Mouse (Mus musculus): ENCODE measurements around the gene Slc5a5.
"Not testable (repeated sequence)": the region's sequence is repeated elsewhere in the genome, so short reads cannot be mapped to it uniquely, and the experiment has no call there.

Slc5a5 gene

DNA sequence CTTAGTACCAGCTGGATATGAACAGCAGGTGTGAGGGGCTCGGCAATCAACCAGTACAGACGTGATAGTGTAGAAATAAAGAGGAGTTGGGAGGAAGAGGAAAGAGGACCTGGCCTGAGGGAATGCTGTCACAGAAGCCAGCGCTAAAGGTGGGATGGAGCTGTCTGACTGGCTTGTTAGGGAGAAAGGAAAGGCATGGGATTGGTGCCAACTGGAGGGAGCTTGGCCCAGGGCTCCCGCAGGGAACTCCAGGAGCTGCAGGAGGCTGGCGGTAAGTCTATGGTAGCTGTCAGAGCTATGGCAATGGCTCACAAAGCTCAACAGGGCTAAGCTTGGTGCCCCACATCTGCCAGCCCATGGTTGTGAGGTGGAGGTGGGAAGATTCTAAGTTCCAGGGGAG is 9.7 kb upstream of the Slc5a5 start:
- no peak for DNase-seq (ENCODE audit: low spot score)

DNA sequence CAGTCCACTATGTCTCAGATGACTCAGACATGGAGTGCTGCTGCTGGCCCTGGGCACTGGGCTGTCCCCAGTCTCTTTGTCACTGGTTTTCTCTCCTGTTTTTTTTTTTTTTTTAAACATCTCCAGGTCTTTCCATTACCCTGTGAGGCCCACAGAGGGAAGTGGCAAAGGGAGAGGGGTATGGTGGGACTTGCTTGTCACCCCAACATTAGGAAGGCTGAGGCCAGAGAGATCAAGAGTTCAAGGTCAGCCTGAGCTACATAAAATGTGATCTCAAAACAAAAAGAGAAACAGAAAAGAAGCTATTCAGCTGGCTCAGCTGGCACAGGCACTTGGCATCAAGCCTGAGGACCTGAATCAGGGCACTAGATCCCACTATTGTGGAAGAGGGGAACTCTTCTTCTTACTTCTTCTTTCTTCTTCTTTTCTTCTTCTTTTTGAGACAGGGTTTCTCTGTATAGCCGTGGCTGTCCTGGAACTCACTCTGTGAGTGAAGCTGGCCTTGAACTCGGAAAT is 8.4 kb upstream of the Slc5a5 start:
- DNase-seq (ENCODE audit: low spot score) = no peak

DNA sequence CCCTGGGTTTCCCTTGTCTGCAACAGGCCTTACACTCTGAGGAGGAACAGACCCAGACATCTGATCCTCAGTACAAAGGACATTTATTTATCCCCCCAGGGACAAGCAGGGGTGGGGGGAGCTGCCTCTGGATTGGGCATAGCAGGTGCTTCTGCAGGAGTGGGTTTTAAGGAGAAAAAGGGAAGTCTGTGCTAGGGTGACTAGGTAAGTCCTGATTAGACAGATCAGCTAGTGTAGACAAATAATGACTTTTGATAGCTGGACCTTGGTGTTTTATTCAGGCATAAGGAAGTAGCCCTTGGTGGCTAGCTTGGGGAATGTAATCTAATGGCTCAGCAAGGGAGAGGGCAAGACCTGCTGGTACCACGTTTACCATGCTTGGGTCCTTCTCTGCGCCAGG is 6.7 kb upstream of the Slc5a5 start:
- DNase-seq (ENCODE audit: low spot score) = no peak

DNA sequence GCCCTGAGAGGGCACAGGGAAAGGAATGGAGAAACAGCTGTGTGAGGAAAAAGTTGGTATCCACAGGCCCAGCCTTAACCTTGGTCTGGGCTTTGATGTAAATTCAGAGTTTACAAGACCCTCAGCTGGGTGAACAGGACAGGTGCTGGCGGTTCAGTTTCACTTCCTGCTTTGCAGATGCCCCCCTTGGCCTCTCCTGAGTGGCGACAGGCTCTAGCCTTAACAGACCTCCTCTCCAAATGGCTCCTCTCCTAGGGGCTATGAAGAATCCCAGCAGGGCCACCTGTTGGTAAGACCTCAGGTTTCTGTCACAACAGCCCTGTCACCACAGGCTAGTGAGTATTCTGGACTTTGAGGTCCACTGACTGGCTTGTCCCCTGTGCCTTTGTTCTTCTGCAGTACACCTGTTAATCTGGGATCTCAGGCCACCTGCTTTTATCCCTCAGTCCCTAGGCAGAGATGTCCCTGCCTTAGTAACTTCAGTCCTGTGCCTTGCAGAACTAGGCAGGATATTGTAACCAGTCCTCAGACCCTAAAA is 6.2 kb upstream of the Slc5a5 start:
- no peak for DNase-seq (ENCODE audit: low spot score)

- peak; percentile 94 for DNase-seq (ENCODE audit: low spot score)
These were observed 5.3 kb upstream of the Slc5a5 start for GRCm38 (mm10) chr8:70897681-70898413.

GRCm38 (mm10) chr8:70897021-70897680 is 4.6 kb upstream of the Slc5a5 start, which contains the start of gene Rpl18a:
Gene Rpl18a (minus strand): TSS chr8:70897412.
- peak; percentile 99 for DNase-seq (ENCODE audit: low spot score)

- DNase-seq (ENCODE audit: low spot score) = no peak
These were observed 3.9 kb upstream of the Slc5a5 start for GRCm38 (mm10) chr8:70896316-70897020.

- DNase-seq (ENCODE audit: low spot score) = not testable (repeated sequence)
These were observed 3.2 kb upstream of the Slc5a5 start for GRCm38 (mm10) chr8:70895571-70896259.

DNA sequence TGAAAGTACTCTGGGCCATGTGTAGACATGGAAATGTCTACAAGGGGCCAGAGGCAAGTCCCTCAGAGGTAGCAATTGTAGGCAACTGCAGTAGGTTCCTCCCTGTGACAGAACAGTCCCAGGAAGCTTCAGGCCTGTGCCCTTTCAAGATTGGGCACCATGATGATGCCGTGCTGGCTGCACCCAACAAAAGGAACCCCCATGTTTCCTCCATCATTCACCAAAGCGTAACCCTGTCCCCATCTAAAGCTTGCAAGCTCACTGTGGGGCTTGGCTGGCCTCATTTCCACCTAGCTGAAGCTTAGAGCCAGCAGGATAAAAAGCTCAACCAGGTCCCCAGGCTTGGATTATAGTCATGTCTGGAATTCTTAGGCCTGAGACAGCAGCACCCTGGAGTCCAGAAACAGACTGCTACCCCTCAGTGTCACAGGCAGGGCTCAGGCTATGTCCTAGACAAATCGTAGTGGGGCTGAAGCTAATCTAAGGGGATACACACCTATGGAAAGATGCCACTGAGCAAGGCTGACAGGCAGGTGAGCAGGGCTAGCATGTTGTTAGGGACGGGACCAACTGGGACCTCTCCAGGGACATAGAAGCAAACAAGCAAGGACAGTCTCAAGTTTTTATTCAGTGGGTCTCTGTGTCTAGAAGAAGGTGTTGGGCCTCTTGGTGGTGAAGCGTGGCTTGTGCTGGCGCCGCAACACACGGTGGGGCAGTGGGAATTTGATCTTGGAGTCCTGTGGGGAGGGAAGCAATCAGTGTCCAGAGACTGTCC is 2.4 kb upstream of the Slc5a5 start:
- no peak for DNase-seq (ENCODE audit: low spot score)

- no peak for DNase-seq (ENCODE audit: low spot score)
These were observed 1.8 kb upstream of the Slc5a5 start for GRCm38 (mm10) chr8:70894385-70894720.

DNA sequence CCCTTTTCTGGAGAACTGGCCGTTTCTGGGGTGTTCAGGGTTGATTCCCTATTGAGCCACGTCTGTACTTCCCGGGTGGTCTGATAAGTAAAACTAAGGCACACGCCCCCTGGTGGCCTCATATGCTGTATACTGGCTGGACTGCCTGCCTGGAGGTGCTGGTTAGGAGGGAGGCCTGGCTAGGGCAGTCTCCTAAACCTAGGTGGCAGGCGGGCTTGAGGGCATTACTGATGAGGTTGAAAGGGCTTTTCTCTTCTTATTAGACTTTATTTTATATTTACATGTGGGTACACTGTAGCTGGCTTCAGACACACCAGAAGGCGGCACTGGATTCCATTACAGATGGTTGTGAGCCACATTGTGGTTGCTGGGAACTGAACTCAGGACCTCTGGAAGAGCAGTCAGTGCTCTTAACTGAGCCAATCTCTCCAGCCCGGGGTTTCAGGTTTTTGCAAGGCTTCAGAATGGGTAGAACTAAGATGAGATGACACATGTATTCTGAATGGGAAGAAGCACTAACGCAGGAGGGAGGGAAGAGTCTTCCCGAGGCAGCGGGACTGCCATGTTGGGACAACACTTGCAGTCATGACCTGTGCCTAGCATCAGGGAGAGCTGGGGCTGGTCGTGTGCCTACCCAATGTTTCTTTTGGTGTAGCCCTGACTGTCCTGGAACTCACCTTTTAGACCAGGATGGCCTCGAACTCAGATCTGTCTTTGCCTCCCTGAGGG is 1.3 kb upstream of the Slc5a5 start:
- DNase-seq (ENCODE audit: low spot score) = peak; percentile 93

DNA sequence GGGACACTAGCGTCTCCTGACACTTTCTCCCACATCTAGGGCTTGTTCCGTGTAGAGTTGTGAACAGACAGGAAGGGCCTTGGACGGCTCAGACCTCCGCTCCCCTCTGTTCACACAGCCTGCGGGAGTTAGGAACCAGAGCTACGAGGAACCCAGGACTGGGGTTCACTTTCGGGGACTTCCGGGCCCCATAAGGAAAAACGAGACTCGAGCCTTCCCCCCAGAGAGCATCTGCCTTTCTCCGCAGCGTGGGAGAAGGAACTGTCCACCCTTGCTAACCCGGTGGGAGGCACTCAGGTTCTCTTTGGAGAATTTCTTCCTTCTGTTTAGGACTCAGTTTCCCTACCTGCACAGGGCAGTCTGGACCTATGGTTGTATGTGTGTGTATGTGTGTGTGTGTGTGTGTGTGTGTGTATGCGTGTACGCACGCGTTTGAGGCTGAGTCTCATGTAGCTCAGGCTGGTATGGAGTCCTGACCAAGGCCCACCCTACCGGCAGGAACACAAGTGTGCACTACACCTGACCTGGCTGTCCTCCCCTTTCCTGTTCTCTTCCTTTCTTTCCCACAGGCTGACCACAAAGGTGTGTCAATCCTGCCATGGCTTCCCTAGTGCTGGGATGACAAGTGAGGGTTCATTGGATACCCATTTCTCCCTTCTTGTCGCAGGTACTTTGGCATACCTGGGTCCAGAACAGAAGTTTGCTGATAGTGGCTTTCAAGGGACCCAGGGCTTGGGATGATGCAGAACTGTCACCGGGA is 519 bp upstream of the Slc5a5 start:
- DNase-seq (ENCODE audit: low spot score) = peak; percentile 57

GRCm38 (mm10) chr8:70891356-70891755 is 1.2 kb downstream of the Slc5a5 start:
- peak; percentile 58 for DNase-seq (ENCODE audit: low spot score)

DNA sequence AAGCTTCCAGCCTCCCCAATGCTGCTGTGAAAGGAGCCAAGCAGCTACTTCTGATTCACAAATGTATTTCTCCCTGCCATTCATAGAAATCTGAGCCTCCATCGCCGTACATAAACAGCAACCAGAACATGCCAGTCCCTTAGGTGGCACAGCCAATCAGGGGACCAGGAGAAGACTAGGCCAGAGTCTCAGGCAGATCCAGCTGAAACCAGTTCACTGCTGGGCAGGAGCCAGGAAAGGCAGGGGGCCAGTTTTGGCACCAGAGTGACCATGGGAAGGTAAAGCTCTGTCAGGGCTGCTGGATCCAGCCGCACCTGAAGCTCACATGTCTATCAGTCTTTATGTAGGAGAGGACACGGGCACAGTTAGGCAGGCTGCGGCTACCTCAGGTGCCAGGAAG is 1.9 kb downstream of the Slc5a5 start:
- no peak for DNase-seq (ENCODE audit: low spot score)

GRCm38 (mm10) chr8:70887669-70888068 is 4.9 kb downstream of the Slc5a5 start:
- DNase-seq (ENCODE audit: low spot score) = no peak

- DNase-seq (ENCODE audit: low spot score) = peak; percentile 65
These were observed 6.9 kb downstream of the Slc5a5 start for GRCm38 (mm10) chr8:70885612-70886011.

- DNase-seq (ENCODE audit: low spot score) = no peak
These were observed 7.9 kb downstream of the Slc5a5 start for GRCm38 (mm10) chr8:70884683-70885082.

DNA sequence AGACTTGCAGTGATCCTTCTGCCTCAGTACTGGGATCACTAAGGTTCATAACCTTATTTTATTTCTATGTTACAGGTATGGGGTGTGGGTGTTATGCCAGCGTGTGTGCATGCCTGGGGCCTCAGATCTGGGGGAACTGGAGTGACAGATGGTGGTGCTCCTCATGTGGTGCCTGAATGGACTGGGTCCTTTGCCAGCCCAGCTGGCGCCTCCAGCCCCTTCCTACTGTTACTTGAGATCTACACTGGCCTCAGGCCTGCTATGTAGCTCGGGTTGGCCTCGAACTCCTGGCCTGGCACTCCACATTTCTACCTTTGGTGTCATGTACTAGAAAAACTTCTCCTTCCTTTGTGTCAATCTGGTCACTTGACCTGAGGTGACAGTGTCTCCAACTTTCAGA is 8.4 kb downstream of the Slc5a5 start:
- DNase-seq (ENCODE audit: low spot score) = no peak

DNA sequence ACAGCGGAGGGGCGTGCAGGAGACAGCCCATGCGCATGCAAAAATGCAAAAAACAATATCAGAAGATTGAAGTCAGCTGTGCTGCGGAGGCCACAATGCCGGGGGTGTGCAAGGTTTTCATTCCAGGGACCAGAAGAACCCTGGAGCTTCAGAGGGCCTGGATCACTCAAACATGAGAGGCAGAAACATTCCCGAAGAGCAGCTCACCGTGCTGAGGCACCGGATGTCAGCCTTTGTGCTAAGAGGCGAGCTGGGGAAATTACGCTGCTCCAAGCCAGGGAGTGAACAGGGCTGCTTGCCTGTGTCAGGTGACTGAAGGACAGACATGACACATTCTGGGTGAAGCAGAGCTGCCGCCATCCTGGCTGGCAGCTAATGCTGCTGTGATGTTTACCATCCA is 12.0 kb downstream of the Slc5a5 start:
- DNase-seq (ENCODE audit: low spot score) = no peak

DNA sequence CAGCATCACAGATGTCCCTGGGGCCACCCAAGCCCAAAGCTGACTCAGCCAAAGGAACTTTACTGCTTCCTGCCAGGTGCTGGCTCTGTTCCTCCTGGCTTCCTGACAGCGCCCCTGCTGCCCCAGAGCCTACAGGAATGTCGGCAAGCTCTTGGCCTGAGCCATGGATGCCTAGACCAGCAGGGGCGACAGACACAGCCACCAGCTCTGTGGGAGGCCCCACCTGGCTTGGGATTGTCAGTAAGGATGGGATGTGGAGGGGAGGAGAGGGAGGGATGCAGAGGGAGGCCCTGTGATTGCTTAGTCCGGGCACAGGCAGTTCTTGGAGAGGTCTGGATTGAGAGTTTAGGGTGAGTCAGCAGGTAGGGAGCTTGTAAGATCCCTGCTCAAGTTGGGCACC is 12.4 kb downstream of the Slc5a5 start:
- no peak for DNase-seq (ENCODE audit: low spot score)

All from embryo, embryonic 10 days (tissue).